Mouse (Mus musculus) thymus, adult 2 months (tissue): ENCODE results near the gene Lin28b.

Experiments used
- CTCF ChIP-seq: fragments of 200-500 bp; IDR thresholded peaks from 2 replicates; pipeline ENCODE4 v1.5.1; 2012; ENCODE audit warnings: mild to moderate bottlenecking, control low read depth, low read length, moderate library complexity, borderline replicate concordance; ENCODE audit not compliant: control insufficient read depth, poor library complexity, insufficient read depth; ENCODE audit errors: extremely low read depth
- POLR2A ChIP-seq: fragments of 200-500 bp; IDR thresholded peaks from 2 replicates; pipeline ENCODE4 v1.6.1; 2012; ENCODE audit warnings: mild to moderate bottlenecking, low read length, control low read depth, moderate library complexity; ENCODE audit not compliant: control insufficient read depth, poor library complexity, insufficient read depth; ENCODE audit errors: extremely low read depth

- TF ChIP-seq POLR2A (no peak), CTCF (no peak)
Observed at GRCm38 (mm10) chr10:45500259-45500658, 14.1 kb upstream of the Lin28b start.
